Mouse (Mus musculus): ENCODE measurements around the gene Fgf2. TPM values are rescaled to one million over a fixed set of nuclear protein-coding genes. Genes with fewer than 3 reads are reported as not detected.

Fgf2 gene
- total and polyA plus RNA-seq, 3 experiments, result 0.95 to 6.8 (median 3.9) TPM

DNA sequence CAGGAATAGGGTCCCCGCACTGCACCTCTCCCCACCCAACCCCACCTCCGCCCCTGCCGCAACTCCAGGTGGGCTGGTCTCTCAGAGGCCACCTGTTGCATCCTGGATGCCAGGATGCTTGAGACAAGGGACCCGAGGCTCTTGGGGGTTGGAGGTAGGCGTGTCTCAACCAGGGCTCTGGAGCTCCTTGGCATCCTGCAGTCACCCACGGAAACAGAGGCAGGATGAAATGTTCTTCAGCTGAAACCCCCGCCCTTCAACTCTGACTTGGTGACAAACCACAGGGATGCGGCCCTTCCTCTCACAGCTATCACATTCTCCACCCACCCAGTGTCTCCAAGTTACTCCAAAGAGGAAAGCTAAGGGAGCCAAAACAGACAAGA, 1.0 kb downstream of the Fgf2 start:
- Histone ChIP-seq H3K9me3 (replicated peaks) (peaks cover 4% of the 10 kb centered on the region; the same call in 1 of the 2 replicates), H3K4me1 (ENCODE audit: insufficient read depth, low read depth, low read length) (peaks cover 58% of the 10 kb centered on the region), H3K27me3 (ENCODE audit: insufficient read depth, low read length) (peaks cover 6% of the 10 kb centered on the region; the same call in 1 of the 2 replicates), H3K4me3 (ENCODE audit: low read depth, low read length) (peak overlapping the region; percentile 73), H3K36me3 (replicated peaks) (no peaks in the 10 kb centered on the region)
- ATAC-seq (ENCODE audit: extremely low read depth, insufficient number of reproducible peaks, low FRiP score, poor library complexity, severe bottlenecking) (no peak), DNase-seq (ENCODE audit: low spot score) (no peak)
- TF ChIP-seq POLR2AphosphoS5 (IDR thresholded peaks at IDR 0.05; ENCODE audit: insufficient replicate concordance, low read depth, low read length), result no peak
- no peak for TF ChIP-seq GATA2 (IDR thresholded peaks at IDR 0.05; ENCODE audit: borderline replicate concordance, low read depth, low read length)
- no peak for TF ChIP-seq GATA1 (IDR thresholded peaks at IDR 0.05; ENCODE audit: borderline replicate concordance, low read length)
- no peak for TF ChIP-seq CTCF (IDR thresholded peaks at IDR 0.05; ENCODE audit: low read depth, low read length)
- TF ChIP-seq TAL1 (conservative IDR thresholded peaks at IDR 0.05; ENCODE audit: low read depth, low read length), result no peak

- ATAC-seq (ENCODE audit: extremely low read depth, insufficient number of reproducible peaks, low FRiP score, poor library complexity, severe bottlenecking) (peak; percentile 89), DNase-seq (ENCODE audit: low spot score) (peak; percentile 43)
- no peak for TF ChIP-seq POLR2AphosphoS5 (IDR thresholded peaks at IDR 0.05; ENCODE audit: insufficient replicate concordance, low read depth, low read length)
- no peak for TF ChIP-seq GATA1 (IDR thresholded peaks at IDR 0.05; ENCODE audit: borderline replicate concordance, low read length)
- TF ChIP-seq TAL1 (conservative IDR thresholded peaks at IDR 0.05; ENCODE audit: low read depth, low read length), result peak; percentile 59
- Histone ChIP-seq H3K4me1 (ENCODE audit: insufficient read depth, low read depth, low read length) (peaks cover 53% of the 10 kb centered on the region), H3K36me3 (replicated peaks) (no peaks in the 10 kb centered on the region), H3K27me3 (ENCODE audit: insufficient read depth, low read length) (0 out of 2 replicates have a peak, but pooled peaks cover 3% of the 10 kb centered on the region), H3K4me3 (ENCODE audit: low read depth, low read length) (no peak overlapping the region; the same call in 1 of the 2 replicates), H3K9me3 (replicated peaks) (peaks cover 4% of the 10 kb centered on the region; the same call in 1 of the 2 replicates)
Observed at GRCm38 (mm10) chr3:37350386-37350785, 2.2 kb downstream of the Fgf2 start.

- Histone ChIP-seq H3K9me3 (replicated peaks) (no peaks in the 10 kb centered on the region), H3K36me3 (replicated peaks) (no peaks in the 10 kb centered on the region), H3K4me1 (ENCODE audit: insufficient read depth, low read depth, low read length) (peaks cover 30% of the 10 kb centered on the region), H3K4me3 (ENCODE audit: low read depth, low read length) (no peak overlapping the region), H3K27me3 (ENCODE audit: insufficient read depth, low read length) (peaks cover 8% of the 10 kb centered on the region)
- ATAC-seq (ENCODE audit: extremely low read depth, insufficient number of reproducible peaks, low FRiP score, poor library complexity, severe bottlenecking) (no peak), DNase-seq (ENCODE audit: low spot score) (no peak)
- TF ChIP-seq CTCF (IDR thresholded peaks at IDR 0.05; ENCODE audit: low read depth, low read length) (no peak), GATA2 (IDR thresholded peaks at IDR 0.05; ENCODE audit: borderline replicate concordance, low read depth, low read length) (no peak), TAL1 (conservative IDR thresholded peaks at IDR 0.05; ENCODE audit: low read depth, low read length) (no peak), POLR2AphosphoS5 (IDR thresholded peaks at IDR 0.05; ENCODE audit: insufficient replicate concordance, low read depth, low read length) (no peak), GATA1 (IDR thresholded peaks at IDR 0.05; ENCODE audit: borderline replicate concordance, low read length) (no peak)
Observed at GRCm38 (mm10) chr3:37353951-37354481, 5.9 kb downstream of the Fgf2 start.

- Histone ChIP-seq H3K9me3 (replicated peaks) (no peaks in the 10 kb centered on the region), H3K27me3 (ENCODE audit: insufficient read depth, low read length) (peaks cover 15% of the 10 kb centered on the region), H3K4me1 (ENCODE audit: insufficient read depth, low read depth, low read length) (peaks cover 23% of the 10 kb centered on the region), H3K36me3 (replicated peaks) (no peaks in the 10 kb centered on the region), H3K4me3 (ENCODE audit: low read depth, low read length) (no peak overlapping the region)
- DNase-seq (ENCODE audit: low spot score) (no peak), ATAC-seq (ENCODE audit: extremely low read depth, insufficient number of reproducible peaks, low FRiP score, poor library complexity, severe bottlenecking) (no peak)
- TF ChIP-seq TAL1 (conservative IDR thresholded peaks at IDR 0.05; ENCODE audit: low read depth, low read length) (no peak), GATA1 (IDR thresholded peaks at IDR 0.05; ENCODE audit: borderline replicate concordance, low read length) (no peak), CTCF (IDR thresholded peaks at IDR 0.05; ENCODE audit: low read depth, low read length) (no peak), POLR2AphosphoS5 (IDR thresholded peaks at IDR 0.05; ENCODE audit: insufficient replicate concordance, low read depth, low read length) (no peak), GATA2 (IDR thresholded peaks at IDR 0.05; ENCODE audit: borderline replicate concordance, low read depth, low read length) (no peak)
Observed at GRCm38 (mm10) chr3:37354737-37355136, 6.6 kb downstream of the Fgf2 start.

- TF ChIP-seq GATA1 (IDR thresholded peaks at IDR 0.05; ENCODE audit: borderline replicate concordance, low read length) (no peak), TAL1 (conservative IDR thresholded peaks at IDR 0.05; ENCODE audit: low read depth, low read length) (no peak), POLR2AphosphoS5 (IDR thresholded peaks at IDR 0.05; ENCODE audit: insufficient replicate concordance, low read depth, low read length) (no peak), GATA2 (IDR thresholded peaks at IDR 0.05; ENCODE audit: borderline replicate concordance, low read depth, low read length) (no peak), CTCF (IDR thresholded peaks at IDR 0.05; ENCODE audit: low read depth, low read length) (no peak)
- peaks cover 9% of the 10 kb centered on the region; the same call in 1 of the 2 replicates for H3K4me1 ChIP-seq (ENCODE audit: insufficient read depth, low read depth, low read length)
- DNase-seq (ENCODE audit: low spot score) (no peak), ATAC-seq (ENCODE audit: extremely low read depth, insufficient number of reproducible peaks, low FRiP score, poor library complexity, severe bottlenecking) (no peak)
- H3K4me3 ChIP-seq (ENCODE audit: low read depth, low read length), result no peak overlapping the region
- H3K27me3 ChIP-seq (ENCODE audit: insufficient read depth, low read length), result peaks cover 23% of the 10 kb centered on the region
- H3K36me3 ChIP-seq (replicated peaks), result no peaks in the 10 kb centered on the region
- no peaks in the 10 kb centered on the region for H3K9me3 ChIP-seq (replicated peaks)
Observed at GRCm38 (mm10) chr3:37360729-37361128, 12.6 kb downstream of the Fgf2 start.

DNA sequence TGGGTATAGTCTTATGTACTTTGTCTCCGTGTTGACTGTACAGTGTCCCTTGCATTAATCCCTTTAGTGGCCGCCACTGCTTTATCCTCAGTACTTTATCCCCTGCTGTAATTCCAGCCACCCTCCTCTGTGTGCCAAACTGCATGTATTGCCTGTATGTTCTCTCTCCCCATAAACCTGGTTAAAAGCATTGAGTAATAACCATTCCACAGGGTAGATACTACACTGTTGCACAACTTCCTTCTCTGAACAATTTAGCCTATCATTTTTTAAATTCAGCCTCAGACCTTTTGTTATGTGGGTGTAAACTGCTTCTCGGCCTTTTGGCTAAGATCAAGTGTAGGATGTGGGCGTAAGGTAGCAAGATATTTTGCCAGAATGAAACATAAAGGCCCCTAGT, 17.0 kb downstream of the Fgf2 start:
- H3K4me3 ChIP-seq (ENCODE audit: low read depth, low read length), result no peak overlapping the region
- peaks cover 5% of the 10 kb centered on the region for H3K27me3 ChIP-seq (ENCODE audit: insufficient read depth, low read length)
- DNase-seq (ENCODE audit: low spot score) (no peak), ATAC-seq (ENCODE audit: extremely low read depth, insufficient number of reproducible peaks, low FRiP score, poor library complexity, severe bottlenecking) (no peak)
- TF ChIP-seq GATA2 (IDR thresholded peaks at IDR 0.05; ENCODE audit: borderline replicate concordance, low read depth, low read length) (no peak), GATA1 (IDR thresholded peaks at IDR 0.05; ENCODE audit: borderline replicate concordance, low read length) (no peak), TAL1 (conservative IDR thresholded peaks at IDR 0.05; ENCODE audit: low read depth, low read length) (no peak), POLR2AphosphoS5 (IDR thresholded peaks at IDR 0.05; ENCODE audit: insufficient replicate concordance, low read depth, low read length) (no peak), CTCF (IDR thresholded peaks at IDR 0.05; ENCODE audit: low read depth, low read length) (no peak)
- no peaks in the 10 kb centered on the region for H3K9me3 ChIP-seq (replicated peaks)
- H3K36me3 ChIP-seq (replicated peaks), result no peaks in the 10 kb centered on the region
- H3K4me1 ChIP-seq (ENCODE audit: insufficient read depth, low read depth, low read length), result peaks cover 14% of the 10 kb centered on the region

All from G1E (cell line).